Mouse (Mus musculus): ENCODE results near the gene Auts2.
A peak's percentile ranks its signal among the peaks of the same experiment; 100 is the strongest.
"Not testable (repeated sequence)": the region's sequence is repeated elsewhere in the genome, so short reads cannot be mapped to it uniquely, and the experiment has no call there.

Gene Auts2

DNA sequence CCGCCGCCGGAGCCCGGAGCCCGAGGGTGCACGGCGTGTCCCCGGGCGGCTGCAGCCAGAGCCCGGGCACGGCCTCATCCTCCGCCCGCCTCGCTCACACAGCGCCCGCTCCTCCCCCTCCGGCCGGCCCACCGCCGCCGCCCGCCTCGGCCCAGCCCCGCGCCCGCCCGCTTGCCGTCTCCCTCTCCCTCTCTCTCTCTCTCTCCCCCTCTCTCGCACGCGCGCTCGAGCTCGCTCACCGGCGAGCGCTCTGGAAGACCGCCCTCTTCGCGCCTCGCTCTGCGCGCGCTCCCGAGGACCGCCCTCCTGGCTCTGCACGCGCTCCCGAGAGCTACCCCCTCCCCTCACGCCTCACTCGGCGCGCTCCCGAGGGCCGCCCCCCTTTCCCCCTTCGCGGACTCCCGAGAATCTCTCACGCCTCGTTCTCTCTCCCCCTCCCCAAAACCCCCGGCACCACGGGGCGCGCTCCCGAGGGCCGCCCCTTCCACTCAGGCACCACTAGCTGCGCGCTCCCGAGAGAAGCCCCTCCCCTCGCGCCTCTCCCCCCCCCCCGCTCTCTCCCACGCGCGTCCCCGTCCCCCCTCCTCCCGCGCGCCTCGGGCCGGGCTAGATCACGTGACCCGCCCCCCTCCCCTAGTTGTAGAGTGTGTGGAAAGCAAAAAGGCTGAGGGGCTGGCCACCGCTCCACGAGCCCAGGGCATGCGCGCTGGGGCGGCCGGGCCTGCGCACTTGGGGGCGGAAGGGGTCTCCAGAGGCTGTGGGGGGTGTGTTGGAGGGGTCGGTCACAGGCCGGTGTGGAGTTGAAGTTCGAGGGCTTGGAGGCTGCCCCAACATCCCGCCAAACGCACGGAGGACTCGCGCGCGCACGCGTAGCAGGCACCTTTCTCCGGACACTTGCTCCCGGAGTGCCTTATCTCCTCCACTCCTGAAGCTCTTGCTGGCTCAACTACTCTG lies at the start of gene Auts2:
Gene Auts2, minus strand, starts transcription at position 227 of the 954 bp plus-strand sequence.
- DNase-seq, result peak; percentile 97

DNA sequence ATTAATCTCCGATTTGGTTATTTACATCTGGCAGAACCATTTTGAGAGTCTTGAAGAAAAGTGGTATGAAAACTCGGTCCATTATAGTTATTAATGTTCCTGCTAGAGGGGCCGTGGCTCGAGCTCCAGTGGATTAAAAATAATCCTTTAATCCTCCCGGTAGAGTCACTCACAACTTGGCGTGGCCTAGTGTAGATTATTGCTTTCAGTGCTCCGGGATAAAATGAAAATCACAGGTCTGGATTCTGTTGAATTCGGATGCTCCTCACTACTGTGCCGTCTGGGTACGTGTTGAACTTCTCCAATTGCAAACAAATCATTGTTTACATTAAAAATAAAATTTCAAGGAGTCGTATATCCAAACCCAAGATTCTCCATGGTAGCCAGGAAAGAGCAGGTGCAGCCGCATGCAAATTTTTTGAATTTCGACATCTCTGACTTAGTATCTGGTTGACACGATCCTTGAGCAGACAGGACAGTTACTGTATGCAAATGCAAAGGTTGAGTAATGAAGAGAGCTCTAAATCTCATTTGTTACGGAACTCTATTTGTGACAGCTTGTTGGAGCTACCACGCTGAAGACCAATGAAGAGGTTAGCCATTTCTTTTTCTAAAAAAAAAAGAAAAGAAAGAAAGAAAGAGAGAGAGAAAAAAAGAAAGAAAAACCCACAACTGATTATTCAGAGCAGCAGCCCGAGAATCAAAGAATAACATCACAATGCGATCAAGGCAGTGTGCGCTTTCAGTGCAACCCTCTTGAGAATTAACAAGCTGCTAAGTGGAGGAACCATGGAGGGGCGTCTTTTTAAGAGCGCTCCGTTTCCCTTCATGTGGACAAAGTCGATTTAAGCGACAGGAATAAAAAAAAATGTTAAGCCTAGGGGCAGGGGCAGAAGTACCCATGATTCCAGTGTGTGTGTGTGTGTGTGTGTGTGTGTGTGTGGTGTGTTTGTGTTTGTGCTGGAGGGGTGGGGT lies 48.9 kb upstream of the Auts2 start:
- peak; percentile 23 for DNase-seq

DNA sequence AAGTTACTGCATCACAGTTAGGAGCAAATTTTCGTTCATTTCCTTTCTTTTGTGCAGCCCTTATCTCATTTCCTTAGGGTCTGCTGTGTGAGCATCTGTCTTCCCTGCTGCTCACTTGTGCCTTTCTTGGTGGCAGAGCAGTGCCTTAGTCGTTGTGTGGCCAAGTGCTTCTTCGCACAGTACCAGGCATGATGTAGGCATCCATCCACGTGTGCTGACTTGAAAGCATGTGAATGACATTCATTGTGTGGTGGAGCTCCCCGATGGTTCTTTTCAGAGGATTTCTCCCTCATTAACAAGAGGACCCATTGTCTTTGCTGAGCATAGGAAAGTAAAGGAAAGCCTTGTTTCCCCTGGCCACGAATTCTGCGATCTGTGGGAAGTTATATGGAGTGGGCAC lies 36.6 kb upstream of the Auts2 start:
- DNase-seq, result peak; percentile 75

DNA sequence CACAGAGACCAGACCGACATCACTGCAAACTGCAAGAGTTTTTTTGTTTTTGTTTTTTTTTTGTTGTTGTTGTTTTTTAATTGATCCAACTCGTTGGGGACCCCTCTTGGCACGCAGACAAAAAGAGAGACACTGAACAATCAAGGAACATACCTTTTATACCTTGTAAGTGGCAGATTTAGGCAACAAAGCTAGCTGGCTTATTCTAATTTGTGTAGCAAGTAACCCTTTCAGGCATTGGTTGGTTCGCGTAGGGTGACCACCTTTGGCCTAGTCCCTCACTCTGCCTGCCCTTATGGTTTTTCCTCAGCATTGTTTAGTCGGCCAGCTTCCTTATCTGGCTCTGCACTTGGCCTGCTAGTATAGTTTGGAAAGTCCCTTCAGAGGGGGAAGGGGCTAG lies 17.6 kb upstream of the Auts2 start:
- not testable (repeated sequence) for DNase-seq

DNA sequence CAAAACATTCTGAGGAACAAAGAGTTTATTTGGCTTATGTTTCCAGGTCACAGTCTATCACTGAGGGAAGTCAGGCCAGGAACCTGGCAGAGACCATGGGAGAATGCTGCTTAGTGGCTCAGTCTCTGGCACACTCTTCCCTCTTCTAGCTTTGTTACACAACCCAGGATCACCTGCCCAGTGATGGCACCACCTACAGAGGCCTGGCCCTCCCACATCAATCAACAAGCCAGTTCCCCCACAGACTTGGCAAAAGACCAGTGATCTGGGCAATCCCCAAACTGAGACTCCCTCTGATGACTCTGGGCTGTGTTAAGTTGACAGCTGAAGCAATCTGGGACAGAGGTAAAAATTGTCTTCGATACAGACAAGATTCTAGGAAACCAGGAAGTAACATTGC lies 2.6 kb upstream of the Auts2 start:
- peak; percentile 29 for DNase-seq

DNA sequence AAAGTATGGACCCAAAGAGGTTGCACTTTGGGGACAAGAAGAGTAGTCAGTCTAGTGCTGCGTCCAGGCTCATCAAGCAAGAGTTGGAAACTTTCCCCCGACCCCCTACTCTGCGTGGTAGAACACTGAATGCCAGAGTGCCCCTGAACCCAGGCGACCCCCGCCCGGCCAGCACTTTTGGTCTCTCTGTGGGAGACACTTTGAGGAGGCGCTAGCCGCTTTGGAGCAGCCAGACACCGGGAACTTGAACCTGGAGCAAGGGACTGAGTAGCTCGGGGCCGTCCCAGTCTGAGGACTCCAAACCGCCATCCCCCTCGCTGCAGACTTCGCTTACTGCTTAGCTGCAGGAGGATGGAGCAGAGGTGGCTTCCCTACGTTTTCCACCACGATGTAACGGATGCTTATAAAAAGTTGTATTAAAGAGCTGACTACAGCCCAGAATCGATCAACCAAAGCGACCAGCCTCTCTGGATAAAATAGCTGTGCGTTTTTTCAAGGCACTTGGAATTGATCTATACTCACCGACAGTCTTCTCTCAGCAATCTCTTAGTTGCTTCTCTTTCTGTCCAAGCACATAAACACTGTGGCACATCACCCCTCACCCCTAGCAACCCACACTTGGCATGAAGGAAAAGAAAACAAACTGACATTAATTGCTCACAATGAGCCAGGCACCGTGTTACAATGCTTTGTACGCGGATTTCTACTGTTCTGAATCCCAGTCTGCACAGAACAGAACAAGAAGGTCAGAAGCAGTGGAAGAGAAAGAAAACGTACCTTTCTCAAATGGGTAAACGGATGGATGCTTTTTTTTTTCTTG lies 1.2 kb upstream of the Auts2 start:
- peak; percentile 62 for DNase-seq

DNA sequence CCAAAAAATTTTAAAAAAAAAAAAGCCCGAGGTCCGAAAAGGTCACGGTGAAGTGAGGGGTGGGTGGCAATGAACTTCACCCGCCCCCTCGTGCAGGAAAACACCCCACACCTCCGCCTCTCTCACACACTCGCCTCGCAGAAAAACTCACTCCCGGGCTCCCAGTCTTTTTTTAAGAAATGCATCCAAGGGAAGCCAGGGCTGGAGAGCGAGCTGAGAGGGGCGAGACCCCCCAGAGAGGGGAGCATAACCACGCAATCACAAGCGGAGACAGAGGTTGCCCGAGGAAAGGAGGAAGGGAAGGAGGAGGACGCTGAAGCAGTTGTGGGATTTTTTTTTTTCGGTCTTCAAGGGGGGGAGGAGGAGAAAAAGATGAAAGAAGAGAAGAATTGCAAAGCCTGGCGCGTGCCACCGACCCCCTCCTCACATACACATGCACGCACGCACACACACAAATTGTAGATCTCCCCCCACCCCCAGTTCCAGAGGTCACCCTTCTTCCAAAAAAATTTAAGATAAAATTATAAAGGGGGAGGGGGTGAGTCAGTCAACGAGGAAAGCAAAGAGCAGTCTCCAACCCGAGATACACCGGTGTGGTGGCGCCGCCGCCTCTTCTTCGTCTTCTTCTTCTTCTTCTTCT lies 643 bp downstream of the Auts2 start:
- peak; percentile 68 for DNase-seq

DNA sequence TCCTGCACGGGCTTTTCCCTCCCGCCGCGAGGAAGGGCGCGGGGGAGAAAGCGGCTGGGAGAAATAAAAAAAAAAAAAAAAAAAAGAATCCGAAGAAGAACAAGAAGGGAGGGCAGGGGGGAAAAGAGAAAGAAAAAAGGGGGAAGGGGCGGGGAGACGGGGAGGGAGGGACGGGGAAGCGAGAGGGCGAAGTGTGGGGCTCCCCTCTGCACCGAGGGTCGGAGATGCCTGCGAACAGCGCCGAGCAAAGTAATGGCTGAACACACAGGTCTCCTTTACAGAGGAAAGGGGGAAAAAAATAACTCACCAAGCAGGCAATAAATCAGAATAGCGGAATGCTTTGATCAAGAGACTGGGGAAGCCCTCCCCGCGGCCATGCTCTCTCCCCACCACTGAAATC lies 1.2 kb downstream of the Auts2 start:
- DNase-seq, result no peak

DNA sequence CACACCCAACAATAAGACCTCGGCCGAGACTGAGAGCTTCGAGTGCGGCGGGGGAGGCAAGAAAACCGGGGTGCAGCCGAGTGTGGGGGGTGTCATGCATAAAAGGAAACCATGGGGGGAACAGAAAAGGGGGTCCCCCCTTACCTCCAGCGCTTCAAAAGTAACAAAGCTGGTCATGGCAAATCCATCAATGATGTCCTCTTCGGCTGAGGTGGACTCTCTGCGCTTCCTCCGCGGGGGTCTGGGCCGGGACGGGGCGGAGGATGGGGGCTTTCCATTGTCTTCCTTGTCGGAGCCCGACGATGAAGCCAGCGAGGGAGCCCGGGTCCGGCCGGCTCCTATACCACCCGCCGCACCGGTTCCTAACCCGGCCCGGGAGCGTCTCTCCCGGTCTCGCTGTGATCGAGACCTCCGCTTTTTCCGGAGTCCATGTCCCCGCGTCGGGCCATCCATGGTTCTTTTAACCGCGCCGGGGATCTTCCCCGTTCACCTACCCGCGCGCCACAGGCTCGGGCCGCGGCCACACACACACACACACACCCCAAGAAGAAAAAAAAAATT lies 1.7 kb downstream of the Auts2 start:
- peak; percentile 61 for DNase-seq

DNA sequence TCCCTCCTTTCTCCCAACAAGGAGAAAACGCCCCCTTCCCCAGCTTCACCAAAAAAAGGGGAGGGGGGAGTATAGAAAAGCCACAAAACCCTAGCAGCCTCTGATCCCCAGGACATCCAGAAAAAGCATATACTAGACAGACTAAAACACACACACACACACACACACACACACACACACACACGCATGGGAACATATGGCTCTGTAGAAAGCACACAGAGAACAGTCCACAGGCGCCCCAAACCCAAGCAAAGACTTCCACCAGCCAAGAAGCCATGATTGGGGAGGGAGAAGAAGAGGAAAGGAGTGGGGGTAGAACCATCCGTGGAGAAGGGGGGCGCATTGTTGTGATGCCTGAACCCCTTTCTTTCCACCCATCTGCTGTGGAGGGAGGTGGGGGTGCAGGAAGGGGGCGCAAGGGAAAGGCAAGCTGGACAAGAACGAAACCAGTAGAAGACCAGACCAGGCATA lies 2.3 kb downstream of the Auts2 start:
- peak; percentile 60 for DNase-seq

DNA sequence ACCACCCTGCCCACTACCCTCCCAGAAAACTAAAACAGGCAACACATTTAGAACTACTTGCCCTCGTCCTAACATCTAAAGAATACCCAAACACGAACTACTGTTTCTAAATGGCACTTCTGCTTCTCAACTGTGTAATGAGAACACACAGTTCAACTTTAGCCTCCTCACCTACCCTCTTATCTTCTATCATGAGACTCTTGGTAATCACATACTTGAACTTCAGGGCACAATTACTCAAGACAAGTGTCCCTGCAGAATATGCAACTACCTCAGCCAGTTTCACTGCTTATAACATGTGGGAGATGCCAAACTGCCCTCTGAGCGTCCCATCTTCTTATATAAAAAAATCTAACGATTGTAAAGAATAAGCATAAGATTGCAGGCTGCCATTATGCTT lies 5.7 kb downstream of the Auts2 start:
- no peak for DNase-seq

DNA sequence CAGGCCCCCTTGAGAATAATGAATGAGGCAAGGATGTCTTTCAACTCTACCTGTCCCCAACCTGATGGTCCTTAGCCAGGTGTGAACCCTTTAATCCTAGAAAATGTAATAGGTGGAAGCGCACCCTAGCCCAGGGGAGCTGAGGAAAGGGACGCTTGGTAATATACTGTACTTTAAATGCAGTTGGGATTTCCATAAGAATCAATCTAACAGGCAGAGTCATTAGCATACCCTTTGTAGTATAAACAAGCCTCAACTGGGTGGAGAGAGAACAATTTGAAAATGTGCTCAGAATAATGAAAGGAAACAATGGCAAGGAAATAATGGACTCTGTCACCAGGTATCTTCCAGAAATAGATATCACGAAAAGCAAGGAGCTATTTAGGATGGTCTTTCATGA lies 16.7 kb downstream of the Auts2 start:
- no peak for DNase-seq

DNA sequence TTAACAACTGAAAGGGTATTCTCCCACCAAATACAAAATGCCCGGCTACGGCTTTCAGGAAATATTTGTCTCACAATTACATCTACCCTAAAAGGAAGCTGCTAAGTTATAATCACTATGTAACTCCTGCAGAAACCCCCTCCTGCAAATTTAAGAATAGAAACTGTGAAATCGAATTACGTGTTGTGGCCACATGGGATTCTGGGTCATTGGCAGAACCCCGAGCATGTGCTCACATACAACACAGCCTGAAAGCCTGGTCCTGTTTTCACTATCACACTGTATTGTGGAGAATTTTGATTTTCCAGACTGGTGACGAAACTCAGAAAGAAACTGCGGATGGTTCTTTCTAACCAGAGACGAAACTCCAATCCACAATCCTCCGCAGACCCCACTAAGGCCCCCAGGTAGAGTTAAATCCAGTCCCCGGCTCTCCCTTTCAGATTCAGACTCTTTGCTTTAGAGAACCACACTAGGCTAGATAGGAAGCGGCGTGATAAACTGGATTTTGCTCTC lies 21.7 kb downstream of the Auts2 start:
- DNase-seq, result no peak

DNA sequence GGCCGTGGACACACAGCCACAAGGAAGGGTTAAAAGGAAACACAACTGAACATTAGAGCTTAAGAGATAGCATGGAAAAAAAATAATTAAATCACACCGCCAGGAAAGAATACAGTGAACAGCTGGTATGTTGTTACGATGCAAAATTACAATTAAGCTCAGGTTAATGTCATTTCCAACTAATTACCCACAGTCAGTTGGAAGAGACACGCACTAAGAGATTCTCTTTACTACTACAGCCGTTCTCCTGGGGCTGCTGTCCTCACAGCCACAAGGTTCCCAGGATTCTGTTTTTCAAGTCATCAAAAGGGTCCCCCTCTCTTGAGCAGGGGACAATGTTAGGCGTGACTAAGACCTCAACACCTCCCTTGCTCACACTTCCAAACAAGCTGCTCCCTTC lies 25.3 kb downstream of the Auts2 start:
- DNase-seq, result peak; percentile 27

DNA sequence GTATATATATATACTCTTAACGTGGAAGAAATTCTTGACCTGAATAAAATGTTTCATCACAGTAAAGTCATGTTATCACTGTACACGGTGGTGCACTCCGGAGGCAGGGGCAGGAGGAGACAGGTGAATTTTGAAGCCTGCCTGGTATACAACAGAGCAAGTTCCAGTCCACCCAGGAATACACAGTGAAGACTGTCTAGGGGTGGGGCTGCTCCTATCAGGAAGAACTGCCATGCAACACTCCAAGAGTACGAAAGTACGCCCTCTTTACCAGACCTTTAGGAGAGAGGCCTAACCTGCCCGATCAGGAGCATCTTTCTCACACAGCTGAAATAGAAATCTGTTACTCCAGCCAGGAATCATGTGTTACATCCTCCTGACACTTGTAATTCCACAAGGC lies 28.6 kb downstream of the Auts2 start:
- no peak for DNase-seq

DNA sequence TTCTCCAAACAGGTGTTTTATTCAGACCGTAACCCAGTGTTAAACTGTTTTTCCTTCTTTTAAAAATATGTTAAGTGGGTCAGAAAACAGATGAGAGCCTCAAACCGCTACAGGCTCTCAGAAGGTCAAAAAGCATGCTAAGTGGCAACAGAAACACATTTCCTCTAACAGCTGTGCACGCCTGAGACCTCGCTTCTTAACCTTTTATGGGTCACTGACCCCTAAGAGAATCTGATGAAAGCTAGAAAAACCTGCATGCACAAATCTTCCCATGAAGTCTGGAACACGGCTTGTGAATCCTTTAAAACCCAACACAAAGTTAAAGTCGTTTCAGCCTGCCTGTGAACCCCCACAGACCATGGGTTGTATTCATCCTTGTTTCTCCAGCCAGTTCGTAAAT lies 29.9 kb downstream of the Auts2 start:
- no peak for DNase-seq

DNA sequence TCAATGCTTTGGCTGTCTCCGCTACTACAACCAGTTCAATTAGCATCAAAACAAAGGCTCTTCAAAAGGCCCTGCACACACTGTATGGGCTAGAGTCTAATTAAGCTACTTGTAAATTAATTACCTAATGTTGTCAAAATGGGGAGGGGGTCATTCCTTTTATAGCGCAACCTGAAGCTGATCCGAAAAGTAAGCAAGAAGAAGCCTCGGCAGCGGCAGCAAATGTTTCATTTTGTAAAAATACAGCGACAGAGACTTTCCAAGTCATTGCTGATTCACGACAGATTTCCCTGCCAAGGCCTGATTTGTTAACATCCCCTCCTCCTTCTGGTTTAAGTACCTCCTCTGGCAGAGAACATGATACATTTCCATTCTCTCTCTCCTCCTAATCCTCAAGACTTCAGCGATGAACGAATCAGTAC lies 33.7 kb downstream of the Auts2 start:
- peak; percentile 82 for DNase-seq

DNA sequence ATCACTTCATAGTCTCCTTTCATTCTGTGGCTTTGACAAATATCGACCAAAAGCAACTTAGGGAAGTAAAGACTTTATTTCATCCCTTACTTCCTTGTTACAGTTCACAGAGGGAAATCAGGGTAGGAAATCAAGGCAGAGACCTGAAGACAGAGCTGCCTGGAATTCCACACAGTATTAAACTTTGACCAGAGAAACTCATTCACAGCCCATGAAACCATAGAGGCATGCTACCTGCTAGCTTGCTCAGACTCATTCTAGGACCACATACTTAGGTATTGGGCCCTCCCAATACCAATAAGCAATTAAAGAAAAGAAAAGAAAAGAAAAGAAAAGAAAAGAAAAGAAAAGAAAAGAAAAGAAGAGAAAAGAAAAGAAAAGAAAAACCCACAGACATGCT lies 38.3 kb downstream of the Auts2 start:
- no peak for DNase-seq

DNA sequence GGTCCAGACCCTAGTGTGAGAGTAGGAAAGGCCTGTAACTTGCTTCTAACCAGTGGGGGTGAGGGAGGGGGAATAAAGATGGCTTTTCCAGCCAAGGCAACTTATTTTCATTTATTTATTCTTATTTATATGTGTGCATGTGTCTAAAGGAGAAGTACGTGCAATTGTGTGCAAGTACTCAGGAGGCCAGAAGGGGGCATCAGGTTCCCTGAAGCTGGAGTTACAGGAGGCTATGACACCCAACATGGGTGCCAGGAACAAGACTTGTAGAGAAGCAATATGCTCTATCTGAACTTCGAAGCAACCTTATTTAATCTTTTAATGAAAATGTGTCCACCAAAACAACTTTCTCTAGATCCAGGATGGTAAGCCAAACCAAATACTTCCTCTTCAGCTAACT lies 39.7 kb downstream of the Auts2 start:
- no peak for DNase-seq

DNA sequence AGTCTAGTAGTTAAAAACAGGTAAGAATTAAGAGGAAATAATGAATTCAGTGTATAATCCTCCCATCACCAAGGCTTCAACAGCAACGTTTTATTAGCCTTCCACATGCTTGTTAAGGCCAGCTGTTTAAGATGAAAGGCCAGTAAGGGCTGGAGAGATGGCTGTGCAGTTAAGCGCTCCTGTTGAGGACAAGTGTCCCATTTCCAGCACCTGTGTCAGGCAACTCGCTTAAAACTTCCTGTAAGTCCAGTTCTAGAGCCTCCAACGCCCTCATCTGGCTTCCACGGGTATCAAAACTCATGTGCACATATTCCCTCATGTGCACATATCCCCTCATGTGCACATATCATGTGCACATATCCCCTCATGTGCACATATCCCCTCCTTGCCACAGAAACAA lies 41.1 kb downstream of the Auts2 start:
- no peak for DNase-seq

DNA sequence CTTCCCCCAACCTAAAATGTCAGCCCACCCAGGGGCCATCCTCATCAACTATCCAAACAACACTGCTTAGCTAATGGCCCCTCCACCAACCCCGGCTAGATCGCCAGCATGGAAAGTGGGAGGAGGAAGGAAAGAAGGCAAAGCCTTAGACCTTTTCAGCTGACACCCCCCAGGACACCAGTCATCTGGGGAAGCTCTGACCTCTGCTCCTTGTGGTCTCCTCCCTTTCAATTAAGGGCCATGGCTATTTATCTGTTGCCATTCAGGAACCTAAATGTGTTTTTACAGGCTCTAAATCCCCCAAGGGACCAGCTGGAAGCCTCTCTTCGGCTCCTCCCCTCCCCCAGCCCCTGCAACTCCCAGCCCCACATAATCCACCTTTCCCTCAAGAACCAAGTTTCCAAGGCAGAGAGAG lies 42.3 kb downstream of the Auts2 start:
- DNase-seq, result peak; percentile 32

Data from retina, postnatal 1 day (tissue).